ENCODE assay signal across 17 mouse cellular contexts in the genomic region with DNA sequence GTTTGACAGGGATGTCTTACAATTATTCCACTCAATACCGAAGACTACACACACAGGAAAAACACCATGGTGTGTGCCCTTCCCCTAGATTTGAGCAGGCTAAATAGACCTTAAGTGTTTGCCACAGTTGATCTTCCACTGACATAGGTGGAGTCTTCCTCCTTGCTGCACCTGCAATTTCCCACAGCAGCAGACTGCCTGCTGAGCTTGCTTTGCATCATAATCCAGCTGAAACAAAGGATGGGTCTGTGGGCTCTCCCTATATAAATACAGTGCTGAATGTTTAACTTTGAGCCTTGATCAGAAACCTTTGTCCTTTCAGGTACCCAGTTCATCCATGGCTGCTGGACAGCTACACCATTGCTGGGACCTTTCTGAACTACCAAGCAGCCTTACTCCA.
"Had no signal": no experiment of that assay in that cellular context is flagged by ENCODE, and none has a peak within 500 bp of the region (broad histone marks: within the 10 kb centered on the region; RNA-seq: fewer than 3 reads in every experiment).

No protein-coding gene starts in this region.

- H3K27me3 ChIP-seq: lung, embryonic 15.5 days; megakaryocyte, embryonic 14.5 days; midbrain, embryonic 12.5 days; neural tube, embryonic 12.5 days had no signal

- H3K4me1 ChIP-seq: lung, embryonic 15.5 days; megakaryocyte, embryonic 14.5 days; midbrain, embryonic 12.5 days; neural tube, embryonic 12.5 days had no signal

- H3K4me2 ChIP-seq: lung, embryonic 15.5 days; midbrain, embryonic 12.5 days; neural tube, embryonic 12.5 days had no signal

- H3K4me3 ChIP-seq: lung, embryonic 15.5 days; megakaryocyte, embryonic 14.5 days; midbrain, embryonic 12.5 days; neural tube, embryonic 12.5 days had no signal

- H3K36me3 ChIP-seq: lung, embryonic 15.5 days; midbrain, embryonic 12.5 days; neural tube, embryonic 12.5 days had no signal

- H3K9me3 ChIP-seq: lung, embryonic 15.5 days; midbrain, embryonic 12.5 days; neural tube, embryonic 12.5 days had no signal

- H3K27ac ChIP-seq: lung, embryonic 15.5 days; macrophage; midbrain, embryonic 12.5 days; neural tube, embryonic 12.5 days had no signal

- DNase-seq: liver, postnatal 0 days; lung, adult 2 months; lung, postnatal 14 days; lung, postnatal 36 days; midbrain, embryonic 14.5 days; right cerebral cortex, postnatal 14 days; spleen, adult 18-20 months; thymus, adult 18-20 months; thymus, postnatal 14 days; thymus, postnatal 36 days had no signal

- ATAC-seq: liver, postnatal 0 days; lung, postnatal 0 days; midbrain, embryonic 16.5 days had no signal

- H3K9ac ChIP-seq: liver, postnatal 0 days; lung, embryonic 15.5 days; midbrain, embryonic 12.5 days; neural tube, embryonic 12.5 days had no signal
